Mouse (Mus musculus) gastrocnemius, adult 2 months (tissue): ENCODE measurements at regions not wholly inside any gene's neighbourhood (a gene's known extent, or its start where the extent isn't known, plus 50 kb on each side); places are given as distances from the start of the nearest gene placed in this dataset.
"Not testable (repeated sequence)": the region's sequence is repeated elsewhere in the genome, so short reads cannot be mapped to it uniquely, and the experiment has no call there.

Source experiments
- DNase-seq: peaks from one replicate; pipeline ENCODE4 v3.0.0; 2022
- H3K27ac ChIP-seq: fragments of 200-600 bp; 2 replicates; pipeline ENCODE4 v1.8.1; 2022; ENCODE audit warnings: mild to moderate bottlenecking
- H3K4me3 ChIP-seq: fragments of 200-600 bp; 2 replicates; pipeline ENCODE4 v1.8.1; 2022; ENCODE audit warnings: mild to moderate bottlenecking, moderate library complexity
- CTCF ChIP-seq: fragments of 200-600 bp; IDR thresholded peaks from 2 replicates; pipeline ENCODE4 v1.8.1; 2022; ENCODE audit warnings: antibody characterized with exemption, mild to moderate bottlenecking, moderate library complexity
- intact Hi-C: fragments of 180-260 bp; cut with DNase I; formaldehyde crosslinking; loops from one replicate; pipeline ENCODE4 v1.15.1; 2025

- intact Hi-C loops: no loop called here
- DNase-seq: no peak
Observed at GRCm38 (mm10) chr7:96033636-96034035, 137.4 kb upstream of the Tenm4 start.

GRCm38 (mm10) chr7:96035456-96035855 is 135.6 kb upstream of the Tenm4 start:
- H3K27ac ChIP-seq: no peak overlapping the region
- intact Hi-C loops: no loop called here
- TF ChIP-seq CTCF: no peak

More at GRCm38 (mm10) chr7:96033636-96034035, 137.4 kb upstream of the Tenm4 start:
- Histone ChIP-seq H3K27ac (no peak overlapping the region), H3K4me3 (no peak overlapping the region)
- TF ChIP-seq CTCF: no peak

GRCm38 (mm10) chr7:96039628-96040027 is 131.4 kb upstream of the Tenm4 start:
- H3K27ac ChIP-seq: no peak overlapping the region
- H3K4me3 ChIP-seq: no peak overlapping the region
- intact Hi-C loops: no loop called here
- no peak for DNase-seq
- no peak for TF ChIP-seq CTCF

More at GRCm38 (mm10) chr7:96035456-96035855, 135.6 kb upstream of the Tenm4 start:
- no peak overlapping the region for H3K4me3 ChIP-seq
- no peak for DNase-seq

GRCm38 (mm10) chr7:96041806-96042205 is 129.2 kb upstream of the Tenm4 start:
- Histone ChIP-seq H3K27ac (no peak overlapping the region), H3K4me3 (no peak overlapping the region)
- no peak for DNase-seq
- no peak for TF ChIP-seq CTCF
- intact Hi-C loops: no loop called here

- intact Hi-C loops: no loop called here
- Histone ChIP-seq H3K27ac (no peak overlapping the region), H3K4me3 (no peak overlapping the region)
- DNase-seq: no peak
- TF ChIP-seq CTCF: no peak
Observed at GRCm38 (mm10) chr7:96051631-96052030, 119.4 kb upstream of the Tenm4 start.

GRCm38 (mm10) chr7:96061599-96061998 is 109.4 kb upstream of the Tenm4 start:
- DNase-seq, intact Hi-C loops, H3K4me3 ChIP-seq, H3K27ac ChIP-seq: not testable (repeated sequence)

- no peak overlapping the region for H3K4me3 ChIP-seq
- no peak for DNase-seq
- TF ChIP-seq CTCF: no peak
- intact Hi-C loops: no loop called here
- no peak overlapping the region for H3K27ac ChIP-seq
Observed at GRCm38 (mm10) chr7:96078511-96078910, 92.5 kb upstream of the Tenm4 start.

- no peak for DNase-seq
- intact Hi-C loops: no loop called here
- H3K27ac ChIP-seq: no peak overlapping the region
- TF ChIP-seq CTCF: no peak
- H3K4me3 ChIP-seq: no peak overlapping the region
Observed at GRCm38 (mm10) chr7:96081676-96082075, 89.4 kb upstream of the Tenm4 start.

GRCm38 (mm10) chr7:96095185-96095584 is 75.9 kb upstream of the Tenm4 start:
- intact Hi-C loops: no loop called here
- H3K27ac ChIP-seq: no peak overlapping the region
- no peak for DNase-seq
- no peak for TF ChIP-seq CTCF
- no peak overlapping the region for H3K4me3 ChIP-seq

- TF ChIP-seq CTCF: no peak
- DNase-seq: no peak
- intact Hi-C loops: no loop called here
- Histone ChIP-seq H3K27ac (no peak overlapping the region), H3K4me3 (no peak overlapping the region)
Observed at GRCm38 (mm10) chr7:96095752-96096151, 75.3 kb upstream of the Tenm4 start.

GRCm38 (mm10) chr7:96098686-96099376 is 72.2 kb upstream of the Tenm4 start:
- intact Hi-C loops: no loop called here
- H3K27ac ChIP-seq: no peak overlapping the region
- no peak for TF ChIP-seq CTCF
- no peak for DNase-seq
- H3K4me3 ChIP-seq: no peak overlapping the region

- H3K4me3 ChIP-seq: no peak overlapping the region
- no peak for TF ChIP-seq CTCF
- intact Hi-C loops: no loop called here
- H3K27ac ChIP-seq: no peak overlapping the region
- no peak for DNase-seq
Observed at GRCm38 (mm10) chr7:96102727-96103126, 68.3 kb upstream of the Tenm4 start.

GRCm38 (mm10) chr7:96108768-96109167 is 62.3 kb upstream of the Tenm4 start:
- Histone ChIP-seq H3K27ac (no peak overlapping the region), H3K4me3 (no peak overlapping the region)
- intact Hi-C loops: no loop called here
- no peak for TF ChIP-seq CTCF
- DNase-seq: no peak

- no peak overlapping the region for H3K27ac ChIP-seq
- H3K4me3 ChIP-seq: no peak overlapping the region
- intact Hi-C loops: no loop called here
- TF ChIP-seq CTCF: no peak
- no peak for DNase-seq
Observed at GRCm38 (mm10) chr7:96120142-96120541, 50.9 kb upstream of the Tenm4 start.
